Mouse (Mus musculus) kidney, postnatal 4 days (tissue): ENCODE results near the gene Gm38392.
A peak's percentile ranks its signal among the peaks of the same experiment; 100 is the strongest.
"Not testable (repeated sequence)": the region's sequence is repeated elsewhere in the genome, so short reads cannot be mapped to it uniquely, and the experiment has no call there.

Experiments
- DNase-seq, 2 experiments: peaks; one replicate each; pipeline ENCODE4 v3.0.0; 2021; ENCODE audit warnings: mixed read lengths in 2 of 2

The Gm38392 gene

GRCm38 (mm10) chr3:88287110-88287509 is at the start of gene Gm38392:
Gene Gm38392, minus strand, starts transcription at chr3:88287210.
- DNase-seq, result no peak

- DNase-seq, result peak; percentile 96 to 98
Observed at GRCm38 (mm10) chr3:88336058-88337013, 49.3 kb upstream of the Gm38392 start, which contains the start of the genes Tmem79 and Smg5. Gene Tmem79, minus strand, starts transcription at chr3:88336148. Gene Smg5, plus strand, starts transcription at chr3:88336260.

- DNase-seq, result peak; percentile 30 to 55
Observed at GRCm38 (mm10) chr3:88335436-88336053, 48.5 kb upstream of the Gm38392 start.

GRCm38 (mm10) chr3:88334902-88335435 is 48.0 kb upstream of the Gm38392 start:
- DNase-seq, result no peak

- peak; percentile 17 to 43 for DNase-seq
Observed at GRCm38 (mm10) chr3:88334029-88334658, 47.1 kb upstream of the Gm38392 start.

GRCm38 (mm10) chr3:88331282-88331681 is 44.3 kb upstream of the Gm38392 start:
- DNase-seq, result peak; percentile 33 to 55

- no peak for DNase-seq
Observed at GRCm38 (mm10) chr3:88328956-88329355, 41.9 kb upstream of the Gm38392 start.

- peak; percentile 68 to 78 for DNase-seq
Observed at GRCm38 (mm10) chr3:88324951-88325405, 38.0 kb upstream of the Gm38392 start, which contains the start of gene Glmp. Gene Glmp, plus strand, starts transcription at chr3:88325023.

- no peak for DNase-seq
Observed at GRCm38 (mm10) chr3:88299172-88299571, 12.2 kb upstream of the Gm38392 start.

- no peak for DNase-seq
Observed at GRCm38 (mm10) chr3:88297321-88297851, 10.4 kb upstream of the Gm38392 start.

GRCm38 (mm10) chr3:88296561-88297318 is 9.7 kb upstream of the Gm38392 start, which contains the start of the genes Tsacc and Cct3:
Gene Tsacc, minus strand, starts transcription at chr3:88296999.
Gene Cct3, plus strand, starts transcription at chr3:88297116.
- DNase-seq, result peak; percentile 95 to 97

- peak in 1 of 2 experiments; percentile 23 for DNase-seq
Observed at GRCm38 (mm10) chr3:88296110-88296560, 9.1 kb upstream of the Gm38392 start.

GRCm38 (mm10) chr3:88295272-88295671 is 8.3 kb upstream of the Gm38392 start:
- DNase-seq, result not testable (repeated sequence)

- peak; percentile 37 to 49 for DNase-seq
Observed at GRCm38 (mm10) chr3:88291970-88292369, 5.0 kb upstream of the Gm38392 start.

- not testable (repeated sequence) for DNase-seq
Observed at GRCm38 (mm10) chr3:88288133-88288713, 1.2 kb upstream of the Gm38392 start.

GRCm38 (mm10) chr3:88285565-88285895 is 1.5 kb downstream of the Gm38392 start:
- not testable (repeated sequence) for DNase-seq

GRCm38 (mm10) chr3:88284815-88285564 is 2.0 kb downstream of the Gm38392 start:
- DNase-seq, result not testable (repeated sequence)

GRCm38 (mm10) chr3:88281141-88281916 is 5.7 kb downstream of the Gm38392 start:
- not testable (repeated sequence) for DNase-seq

GRCm38 (mm10) chr3:88280035-88280434 is 7.0 kb downstream of the Gm38392 start:
- no peak for DNase-seq
